Mouse (Mus musculus): ENCODE results near the gene Olfr619. TPM values are rescaled to one million over a fixed set of nuclear protein-coding genes. Genes with fewer than 3 reads are reported as not detected.

Gene Olfr619
- polyA plus RNA-seq (2017; shearing (Covaris generic)) = not detected

GRCm38 (mm10) chr7:103600275-103600674 is at the start of gene Olfr619:
Gene Olfr619, plus strand, starts transcription at chr7:103600575.

GRCm38 (mm10) chr7:103555779-103556178 is 44.6 kb upstream of the Olfr619 start, which contains the start of gene Olfr615:
Gene Olfr615, plus strand, starts transcription at chr7:103556079.

GRCm38 (mm10) chr7:103569043-103569442 is 31.3 kb upstream of the Olfr619 start, which contains the start of gene Olfr616:
Gene Olfr616, minus strand, starts transcription at chr7:103569143.

GRCm38 (mm10) chr7:103572761-103573160 is 27.6 kb upstream of the Olfr619 start, which contains the start of gene Olfr617:
Gene Olfr617, plus strand, starts transcription at chr7:103573061.

GRCm38 (mm10) chr7:103589803-103590202 is 10.6 kb upstream of the Olfr619 start, which contains the start of gene Olfr618:
Gene Olfr618, plus strand, starts transcription at chr7:103590103.

GRCm38 (mm10) chr7:103612434-103612833 is 12.1 kb downstream of the Olfr619 start, which contains the start of gene Olfr620:
Gene Olfr620, minus strand, starts transcription at chr7:103612534.

GRCm38 (mm10) chr7:103642602-103643001 is 42.2 kb downstream of the Olfr619 start, which contains the start of gene Olfr622:
Gene Olfr622, minus strand, starts transcription at chr7:103642702.

Other genes with a start within 250 kb of the Olfr619 start
- gene Olfr601, start 237.9 kb upstream of the Olfr619 start, polyA plus RNA-seq (2017; shearing (Covaris generic)) = not detected
- not detected for gene Olfr603, start 214.4 kb upstream of the Olfr619 start, polyA plus RNA-seq (2017; shearing (Covaris generic))
- not detected for gene Usp17lc, start 185.5 kb upstream of the Olfr619 start, polyA plus RNA-seq (2017; shearing (Covaris generic))
- gene Olfr605, start 155.1 kb upstream of the Olfr619 start, polyA plus RNA-seq (2017; shearing (Covaris generic)) = not detected
- gene Olfr606, start 151.5 kb upstream of the Olfr619 start, polyA plus RNA-seq (2017; shearing (Covaris generic)) = not detected
- gene Olfr607, start 136.4 kb upstream of the Olfr619 start, polyA plus RNA-seq (2017; shearing (Covaris generic)) = 0.11 TPM
- not detected for gene Olfr608, start 130.7 kb upstream of the Olfr619 start, polyA plus RNA-seq (2017; shearing (Covaris generic))
- not detected for gene Olfr609, start 102.5 kb upstream of the Olfr619 start, polyA plus RNA-seq (2017; shearing (Covaris generic))
- not detected for gene Olfr610, start 88.5 kb upstream of the Olfr619 start, polyA plus RNA-seq (2017; shearing (Covaris generic))
- gene Olfr611, start 79.7 kb upstream of the Olfr619 start, polyA plus RNA-seq (2017; shearing (Covaris generic)) = not detected
- not detected for gene Olfr612, start 57.9 kb upstream of the Olfr619 start, polyA plus RNA-seq (2017; shearing (Covaris generic))
- gene Olfr613, start 52.5 kb upstream of the Olfr619 start, polyA plus RNA-seq (2017; shearing (Covaris generic)) = not detected
- gene Olfr615, start 44.5 kb upstream of the Olfr619 start, polyA plus RNA-seq (2017; shearing (Covaris generic)) = not detected
- gene Olfr616, start 31.4 kb upstream of the Olfr619 start, polyA plus RNA-seq (2017; shearing (Covaris generic)) = not detected
- gene Olfr617, start 27.5 kb upstream of the Olfr619 start, polyA plus RNA-seq (2017; shearing (Covaris generic)) = not detected
- not detected for gene Olfr618, start 10.5 kb upstream of the Olfr619 start, polyA plus RNA-seq (2017; shearing (Covaris generic))
- gene Olfr620, start 12.0 kb downstream of the Olfr619 start, polyA plus RNA-seq (2017; shearing (Covaris generic)) = 0.12 TPM
- gene Olfr622, start 42.1 kb downstream of the Olfr619 start, polyA plus RNA-seq (2017; shearing (Covaris generic)) = not detected
- not detected for gene Olfr623, start 63.1 kb downstream of the Olfr619 start, polyA plus RNA-seq (2017; shearing (Covaris generic))
- not detected for gene Olfr624, start 70.6 kb downstream of the Olfr619 start, polyA plus RNA-seq (2017; shearing (Covaris generic))
- gene Olfr625-ps1, start 82.1 kb downstream of the Olfr619 start, polyA plus RNA-seq (2017; shearing (Covaris generic)) = not detected
- gene Olfr243, start 114.1 kb downstream of the Olfr619 start, polyA plus RNA-seq (2017; shearing (Covaris generic)) = not detected
- gene Olfr628, start 129.8 kb downstream of the Olfr619 start, polyA plus RNA-seq (2017; shearing (Covaris generic)) = not detected
- not detected for gene Olfr629, start 144.4 kb downstream of the Olfr619 start, polyA plus RNA-seq (2017; shearing (Covaris generic))
- gene Olfr630, start 156.8 kb downstream of the Olfr619 start, polyA plus RNA-seq (2017; shearing (Covaris generic)) = not detected
- not detected for gene Olfr69, start 171.0 kb downstream of the Olfr619 start, polyA plus RNA-seq (2017; shearing (Covaris generic))
- 0.09 TPM for gene Olfr68, start 179.1 kb downstream of the Olfr619 start, polyA plus RNA-seq (2017; shearing (Covaris generic))
- not detected for gene Olfr67, start 191.2 kb downstream of the Olfr619 start, polyA plus RNA-seq (2017; shearing (Covaris generic))
- 19.9 TPM for gene Hbb-bt, start 213.4 kb downstream of the Olfr619 start, polyA plus RNA-seq (2017; shearing (Covaris generic))
- gene Hbb-bs, start 227.5 kb downstream of the Olfr619 start, polyA plus RNA-seq (2017; shearing (Covaris generic)) = 82.8 TPM
- gene Hbb-bh2, start 239.9 kb downstream of the Olfr619 start, polyA plus RNA-seq (2017; shearing (Covaris generic)) = not detected
- not detected for gene Hbb-bh1, start 242.6 kb downstream of the Olfr619 start, polyA plus RNA-seq (2017; shearing (Covaris generic))

Measured in CD4-positive, CD25-positive, alpha-beta regulatory T cell, adult 9 weeks (primary cell).